Mouse (Mus musculus) spleen, postnatal 4 days (tissue): ENCODE measurements around the gene 4930452B06Rik.

Experiments used
- DNase-seq, 2 experiments: peaks; one replicate each; pipeline ENCODE4 v3.0.0; 2022; ENCODE audit warnings: low spot score in 2 of 2

The 4930452B06Rik gene

GRCm38 (mm10) chr14:8536024-8536423, 130.0 kb downstream of the 4930452B06Rik start:
- DNase-seq: no peak

DNA sequence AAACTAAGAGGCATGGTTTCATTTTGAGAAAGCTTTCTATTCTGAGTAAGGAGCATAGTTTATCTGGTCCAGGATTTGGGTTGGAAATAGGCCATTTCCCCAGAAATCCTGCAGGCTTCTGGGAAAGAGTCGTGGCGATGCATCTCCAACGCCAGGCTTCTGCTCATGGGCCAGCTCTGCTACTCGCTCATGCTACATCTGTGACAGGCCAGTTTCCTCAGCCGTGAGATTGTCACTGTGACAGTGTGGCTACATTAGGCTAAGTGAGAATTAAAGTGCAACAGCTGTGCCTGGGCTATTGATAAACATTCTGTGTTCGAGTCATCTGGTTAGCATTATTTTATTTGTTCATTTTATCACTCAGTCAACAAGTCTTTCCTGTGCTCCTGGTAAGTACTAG, 140.8 kb downstream of the 4930452B06Rik start:
- DNase-seq: no peak

DNA sequence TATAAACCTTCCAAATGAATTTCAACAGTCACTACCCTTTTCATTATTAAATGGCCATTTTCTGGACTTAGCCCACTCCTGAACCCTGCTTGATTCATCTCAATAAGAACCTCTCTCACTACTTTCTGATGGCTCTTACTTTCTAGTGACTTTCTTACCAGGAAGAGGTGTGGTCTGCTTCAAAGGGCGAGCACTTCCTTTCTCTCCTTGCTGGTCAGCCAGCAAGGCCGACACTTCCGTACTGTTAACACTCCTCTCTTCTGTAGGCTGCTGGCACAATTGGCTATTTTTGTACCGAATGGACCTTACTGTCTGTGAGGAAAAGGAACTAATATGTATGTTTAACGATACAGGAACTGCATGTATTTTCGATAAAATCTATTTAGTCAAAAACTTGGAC, 148.4 kb downstream of the 4930452B06Rik start:
- DNase-seq: no peak

DNA sequence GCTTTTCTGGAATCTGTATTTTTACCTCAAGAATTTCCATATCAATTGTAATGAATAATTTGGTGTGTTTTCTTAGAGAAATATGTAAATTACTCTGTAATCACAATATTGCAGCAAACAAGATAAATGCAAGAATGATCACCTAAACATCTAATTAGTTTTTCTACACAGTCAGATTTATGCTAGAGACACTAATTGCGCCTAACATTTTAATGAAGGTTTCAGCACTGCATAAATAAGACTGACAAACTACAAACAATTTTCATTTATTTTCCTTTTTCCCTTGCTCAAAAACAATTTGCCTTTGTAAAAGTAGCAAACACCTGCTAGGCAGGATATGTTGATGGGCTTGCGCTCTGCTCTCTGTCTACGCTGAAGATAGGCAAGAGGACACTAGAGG, 152.0 kb downstream of the 4930452B06Rik start:
- no peak for DNase-seq

GRCm38 (mm10) chr14:8511276-8511675, 154.8 kb downstream of the 4930452B06Rik start:
- no peak for DNase-seq

- no peak for DNase-seq
These were observed 155.6 kb downstream of the 4930452B06Rik start for GRCm38 (mm10) chr14:8510288-8510959.

- no peak for DNase-seq
These were observed 157.4 kb downstream of the 4930452B06Rik start for GRCm38 (mm10) chr14:8508669-8509068.

- DNase-seq: no peak
These were observed 161.8 kb downstream of the 4930452B06Rik start for GRCm38 (mm10) chr14:8504206-8504605.

DNA sequence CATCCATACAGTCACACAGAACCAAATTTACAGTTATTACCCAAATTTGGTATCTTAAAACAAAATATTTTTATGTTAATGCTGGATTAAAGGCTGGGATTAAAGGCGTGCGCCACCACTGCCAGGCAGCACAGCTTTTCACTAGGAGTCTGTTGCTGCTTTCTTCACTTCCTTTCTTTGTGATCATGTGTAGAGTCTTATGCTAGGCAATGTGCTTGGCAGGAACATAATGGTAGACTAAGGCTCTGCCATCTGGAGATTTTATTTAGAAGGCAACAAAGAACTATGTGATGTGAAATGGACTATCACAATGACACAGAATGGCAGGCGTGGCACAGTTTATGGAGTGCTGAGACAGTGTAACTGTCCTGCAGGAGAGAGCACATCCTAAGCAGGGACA, 162.7 kb downstream of the 4930452B06Rik start:
- DNase-seq: no peak

GRCm38 (mm10) chr14:8502496-8502895, 163.5 kb downstream of the 4930452B06Rik start:
- DNase-seq: no peak

DNA sequence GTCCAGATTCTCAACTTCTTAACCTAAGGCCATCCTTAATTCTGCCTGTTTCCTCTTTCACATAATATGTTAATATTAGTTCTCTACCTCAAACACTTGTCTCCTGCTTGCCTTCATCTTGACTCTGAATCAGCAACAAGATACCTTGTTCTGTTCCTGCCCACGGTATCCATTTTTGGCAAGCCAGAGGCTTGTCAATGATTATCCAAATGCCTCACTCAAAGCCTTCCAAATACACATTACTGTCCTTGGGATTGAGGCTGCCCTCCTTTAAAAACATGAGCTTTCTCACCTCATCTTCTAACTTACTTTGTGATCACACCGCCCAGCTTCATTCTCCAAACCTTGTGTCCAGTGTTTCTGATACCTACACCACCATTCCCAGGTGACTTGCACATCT, 170.3 kb downstream of the 4930452B06Rik start:
- no peak for DNase-seq

GRCm38 (mm10) chr14:8494952-8495351, 171.1 kb downstream of the 4930452B06Rik start:
- DNase-seq: no peak

DNA sequence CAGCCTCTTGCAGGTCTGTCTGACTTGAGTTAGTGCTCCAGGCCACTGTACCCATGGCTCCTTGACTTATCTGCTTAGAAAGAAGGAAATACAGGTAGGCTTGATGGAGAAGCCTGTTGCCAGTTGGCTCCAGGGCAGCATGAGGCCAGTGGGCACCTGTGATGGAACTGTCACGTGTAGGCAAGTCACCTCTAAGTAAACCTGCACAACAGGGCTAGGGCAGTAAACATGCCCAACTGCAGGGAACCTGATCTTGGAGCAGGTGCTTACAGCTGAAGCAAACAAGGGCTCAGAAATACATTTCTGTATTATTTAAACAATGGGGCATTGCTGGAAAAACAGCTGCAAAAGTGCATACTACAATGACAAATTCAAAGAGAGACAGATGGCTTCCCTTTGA, 171.8 kb downstream of the 4930452B06Rik start:
- DNase-seq: no peak

GRCm38 (mm10) chr14:8478098-8478497, 187.9 kb downstream of the 4930452B06Rik start:
- no peak for DNase-seq

GRCm38 (mm10) chr14:8477348-8477747, 188.7 kb downstream of the 4930452B06Rik start:
- no peak for DNase-seq

DNA sequence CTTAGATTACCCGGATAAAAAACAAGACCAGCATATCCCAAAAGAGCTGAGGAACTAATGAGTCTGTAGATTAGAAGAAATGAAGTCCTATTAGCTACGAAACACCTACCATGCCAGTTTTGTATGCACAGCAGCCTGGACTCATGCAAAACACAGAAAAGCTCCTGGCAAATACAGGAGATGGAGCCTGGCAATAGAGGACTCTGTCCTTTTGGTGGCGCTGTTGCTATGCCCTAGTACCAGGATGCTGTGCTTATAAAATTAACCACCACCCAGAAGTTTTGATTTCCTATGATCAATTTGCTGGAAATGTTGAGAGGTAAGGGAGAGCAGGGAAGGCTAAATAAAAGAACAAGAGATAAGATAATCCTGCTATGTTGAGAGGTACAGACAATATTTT, 189.4 kb downstream of the 4930452B06Rik start:
- DNase-seq: no peak

DNA sequence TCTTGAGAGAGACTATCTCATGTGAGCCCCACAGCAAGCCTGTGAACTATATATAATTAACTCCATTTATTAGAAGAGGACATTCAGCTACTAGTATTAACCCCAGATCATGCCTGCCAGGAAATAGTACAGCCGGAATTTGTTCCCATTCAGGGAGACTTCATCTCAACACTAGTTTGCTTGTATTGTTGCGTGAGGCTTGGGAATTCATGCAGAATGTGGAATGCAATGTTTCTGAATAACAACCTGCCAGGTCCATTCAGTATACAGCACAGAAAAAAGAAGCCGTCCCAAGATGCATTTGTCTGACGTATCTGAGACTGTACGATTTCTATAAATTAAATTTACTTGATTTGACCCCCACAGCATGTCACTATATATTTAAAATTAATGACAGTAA, 190.2 kb downstream of the 4930452B06Rik start:
- DNase-seq: no peak

DNA sequence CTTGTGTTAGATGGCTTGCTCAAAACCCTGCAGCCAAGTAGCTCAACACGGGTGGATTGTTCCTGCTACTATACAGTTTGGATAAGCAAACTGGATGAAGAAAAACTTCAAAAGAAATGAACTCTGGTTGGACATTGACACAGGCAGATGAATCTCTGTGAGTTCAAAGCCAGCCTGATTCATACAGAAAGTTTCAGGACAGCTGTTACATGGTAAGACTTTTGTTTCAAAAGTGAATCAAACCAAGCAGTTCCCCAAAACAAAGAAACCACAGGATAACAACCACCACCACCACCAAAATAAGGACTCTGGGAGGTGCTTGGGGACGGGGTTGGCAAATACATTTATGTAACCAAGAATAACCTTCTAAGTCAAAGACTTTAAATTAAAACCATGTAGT, 193.2 kb downstream of the 4930452B06Rik start:
- DNase-seq: no peak

DNA sequence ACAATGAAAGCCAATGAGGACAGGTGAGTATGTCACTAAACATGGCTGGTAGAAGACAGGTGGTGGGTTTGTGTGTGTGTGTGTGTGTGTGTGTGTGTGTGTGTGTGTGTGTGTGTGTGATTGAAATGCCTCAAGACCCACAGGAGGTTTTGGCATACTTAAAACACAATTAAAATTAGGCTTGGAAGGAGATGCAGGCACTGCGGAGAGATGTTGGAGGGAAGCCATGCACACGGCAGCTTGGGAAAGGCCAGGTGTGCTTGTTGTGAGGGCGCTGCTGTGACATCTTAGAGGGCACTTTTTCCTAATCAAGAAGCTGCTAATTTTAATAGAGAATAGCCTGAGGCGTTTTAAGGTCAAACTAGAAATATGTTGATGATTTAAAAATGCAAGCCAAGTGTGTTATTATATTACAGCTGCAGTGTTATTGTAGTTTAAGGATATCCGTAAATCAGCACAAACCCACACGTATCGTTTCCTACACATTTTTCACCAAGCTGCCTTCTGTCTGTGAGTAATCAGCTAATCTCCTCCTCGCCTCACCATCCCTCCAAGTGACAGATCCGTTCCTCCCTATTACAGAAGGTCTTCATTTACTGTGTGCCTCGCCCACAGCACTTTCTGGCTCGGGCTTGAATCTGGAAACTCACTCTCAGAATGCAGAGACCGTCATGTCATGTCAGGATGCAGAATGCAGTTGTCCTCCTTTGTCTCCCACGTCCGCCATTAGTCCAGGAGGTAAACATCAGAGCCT, 201.5 kb downstream of the 4930452B06Rik start:
- no peak for DNase-seq

DNA sequence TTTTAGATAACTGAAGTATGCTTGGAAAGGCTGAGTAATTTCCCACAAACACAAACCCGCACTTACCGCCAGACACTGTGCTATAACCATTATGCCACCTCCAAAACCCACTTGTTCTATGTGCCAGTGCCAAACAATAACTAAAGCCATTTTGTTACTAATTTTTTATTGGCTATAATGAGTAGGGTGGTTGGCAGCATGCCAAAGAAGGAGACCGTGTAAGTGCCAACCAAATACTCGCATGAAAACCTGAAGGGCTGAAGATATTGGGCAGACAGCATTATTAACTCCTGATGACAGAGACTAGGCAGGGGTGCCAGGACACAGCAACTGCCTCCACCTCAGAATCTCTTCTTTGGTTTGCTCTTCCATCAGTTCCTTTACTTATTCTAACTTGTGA, 203.1 kb downstream of the 4930452B06Rik start:
- DNase-seq: no peak

DNA sequence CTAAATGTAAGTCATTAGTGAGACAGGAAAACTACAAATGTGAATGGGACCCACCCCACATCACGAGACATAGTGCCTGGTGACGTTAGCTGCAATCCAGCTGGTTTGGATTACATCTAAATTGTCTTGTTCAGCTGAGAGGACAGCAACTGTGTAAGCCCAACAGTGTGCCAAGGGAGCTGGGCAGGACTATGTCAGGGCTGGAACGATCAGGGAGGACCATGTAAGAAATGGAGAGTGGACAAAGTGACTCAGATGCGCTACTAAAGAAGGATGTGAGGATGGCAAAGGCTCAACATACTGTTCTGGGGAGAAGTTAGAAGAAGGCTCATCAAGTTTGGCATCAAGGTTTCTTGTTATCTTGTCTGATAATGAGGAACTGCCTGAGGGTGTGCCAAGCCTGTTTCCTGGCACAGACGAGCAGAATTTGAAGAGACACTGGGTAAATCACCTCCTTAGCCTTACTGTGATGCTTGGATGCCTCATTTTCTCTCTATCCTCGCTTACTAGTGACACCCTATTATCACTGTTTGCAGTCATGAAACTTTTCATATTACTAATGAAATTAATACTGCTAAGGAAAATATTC, 203.6 kb downstream of the 4930452B06Rik start:
- no peak for DNase-seq

DNA sequence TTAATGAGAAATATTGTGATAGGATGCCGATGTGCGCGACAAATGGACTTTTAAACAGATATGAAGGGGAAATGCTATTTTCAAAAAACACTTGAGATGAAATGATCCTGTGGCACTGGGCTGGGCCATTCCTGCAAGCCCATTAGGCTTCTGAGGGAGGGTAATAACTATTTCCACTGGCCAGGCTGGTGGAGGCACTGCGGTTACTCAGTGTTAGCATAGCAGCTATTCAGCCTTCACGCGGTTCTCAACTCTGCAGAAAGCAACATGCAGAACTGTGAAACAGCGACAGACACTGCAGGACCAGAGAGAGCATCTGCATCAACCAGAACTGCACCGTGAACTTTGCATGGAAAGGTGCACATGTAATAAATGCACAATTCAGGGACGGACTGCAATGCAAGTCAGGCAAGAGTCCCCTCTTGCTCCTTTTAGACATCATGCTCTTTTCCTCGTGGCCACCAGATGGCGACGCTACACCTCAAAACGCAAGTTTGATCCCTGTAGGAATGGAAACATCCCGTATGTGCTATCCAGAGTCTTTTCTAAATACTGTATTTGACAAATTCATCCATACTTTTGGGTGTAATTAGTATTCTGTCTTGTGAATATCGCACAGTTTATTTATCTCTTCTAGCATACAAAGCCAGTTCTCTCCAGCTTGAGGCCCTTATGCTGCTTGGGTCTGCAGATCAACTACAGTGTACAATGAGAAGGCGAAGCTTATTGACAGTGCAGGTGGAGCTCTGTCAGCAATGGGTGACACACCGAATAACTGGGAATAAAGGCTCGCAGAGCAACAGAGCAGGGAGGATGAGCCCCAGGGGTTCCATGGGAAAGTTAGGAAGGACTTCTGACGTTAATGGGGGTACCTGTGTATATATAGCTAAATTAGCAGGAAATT, 205.6 kb downstream of the 4930452B06Rik start:
- no peak for DNase-seq
